Mouse (Mus musculus) ovary, postnatal 10 days (tissue): ENCODE data around the gene Fnip1.

ENCODE experiments used
- DNase-seq: peaks from one replicate; pipeline ENCODE4 v3.0.0; 2022; ENCODE audit warnings: low spot score

Gene Fnip1

DNA sequence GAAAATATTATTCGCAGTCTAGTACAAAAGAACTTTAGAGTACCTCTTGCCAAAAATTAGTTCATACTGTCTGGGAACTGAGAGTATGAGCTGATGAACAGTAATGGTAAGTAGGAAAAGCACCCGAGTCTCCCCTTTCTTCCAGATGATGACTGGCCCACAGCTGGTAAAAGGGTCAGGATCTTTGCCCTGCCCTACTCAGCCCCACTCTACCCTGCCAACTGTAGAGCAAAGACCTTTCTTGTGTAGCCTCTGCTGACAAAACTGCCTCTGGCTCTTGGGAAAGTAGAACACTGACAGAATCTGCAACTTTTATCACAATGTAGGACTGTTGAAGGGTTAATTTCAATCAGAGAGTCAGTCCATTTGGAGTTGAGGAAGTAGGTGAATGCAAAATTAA, 117.0 kb downstream of the Fnip1 start:
- DNase-seq = no peak

- no peak for DNase-seq
Observed at GRCm38 (mm10) chr11:54562761-54563160, 124.8 kb downstream of the Fnip1 start.
